Mouse (Mus musculus) forebrain, embryonic 13.5 days (tissue): ENCODE data around the gene Bdkrb1. TPM values are rescaled to one million over a fixed set of nuclear protein-coding genes. Genes with fewer than 3 reads are reported as not detected.

Experiments used
- ATAC-seq: fragments of 200-750 bp; cut with Nextera tagmentation; 2 replicates; pipeline ENCODE4 v1.8.0; 2017
- H3K27ac ChIP-seq: fragments of 300-500 bp; sonication (generic); 2 replicates; pipeline ENCODE4 v1.5.1; 2015; ENCODE audit warnings: inconsistent platforms, mild to moderate bottlenecking, moderate library complexity
- H3K27me3 ChIP-seq: fragments of 300-500 bp; sonication (generic); 2 replicates; pipeline ENCODE4 v1.6.1; 2015; ENCODE audit warnings: mild to moderate bottlenecking, inconsistent platforms
- H3K36me3 ChIP-seq: fragments of 300-500 bp; sonication (generic); 2 replicates; pipeline ENCODE4 v1.6.1; 2015; ENCODE audit warnings: mild to moderate bottlenecking, inconsistent platforms; ENCODE audit not compliant: poor library complexity, severe bottlenecking
- H3K4me1 ChIP-seq: fragments of 300-500 bp; sonication (generic); 2 replicates; pipeline ENCODE4 v1.6.1; 2015; ENCODE audit warnings: inconsistent platforms
- H3K4me2 ChIP-seq: fragments of 300-500 bp; sonication (generic); 2 replicates; pipeline ENCODE4 v1.6.1; 2015; ENCODE audit warnings: inconsistent platforms, mild to moderate bottlenecking, moderate library complexity
- H3K4me3 ChIP-seq: fragments of 300-500 bp; sonication (generic); 2 replicates; pipeline ENCODE4 v1.5.1; 2015; ENCODE audit warnings: mild to moderate bottlenecking, inconsistent platforms
- H3K9ac ChIP-seq: fragments of 300-500 bp; sonication (generic); 2 replicates; pipeline ENCODE4 v1.6.1; 2015; ENCODE audit warnings: mild to moderate bottlenecking, inconsistent platforms
- H3K9me3 ChIP-seq: fragments of 300-500 bp; sonication (generic); replicated peaks from 2 replicates; pipeline ENCODE4 v1.6.1; 2016; ENCODE audit warnings: inconsistent platforms
- WGBS: fragments of 180-500 bp; shearing (Covaris S2); methylation state at CpG from one replicate; pipeline ENCODE4 v1.1.7; 2015; 5-methylcytosine and 5-hydroxymethylcytosine counted together
- polyA plus RNA-seq: library from polyadenylated mRNA; unstranded; fragments of >200 nt; fragmentation: Nextera tagmentation; extraction: Ambion mirVana; gene quantifications from 2 replicates; pipeline ENCODE4 v1.2.1, GENCODE M21; 2015

Bdkrb1 gene
- polyA plus RNA-seq, 1 experiment from 2014 or later, result not detected

GRCm38 (mm10) chr12:105572622-105573021 is 30.3 kb upstream of the Bdkrb1 start:
- no peak for ATAC-seq
- Histone ChIP-seq H3K27ac (no peak overlapping the region), H3K9me3 (no peaks in the 10 kb centered on the region), H3K4me2 (no peak overlapping the region), H3K4me3 (no peak overlapping the region), H3K9ac (no peak overlapping the region), H3K36me3 (no peaks in the 10 kb centered on the region), H3K27me3 (no peaks in the 10 kb centered on the region), H3K4me1 (no peaks in the 10 kb centered on the region)
- 81% methylated on average over 2 of the region's 2 CpGs for WGBS

- ATAC-seq, result no peak
- Histone ChIP-seq H3K9me3 (no peaks in the 10 kb centered on the region), H3K4me3 (no peak overlapping the region), H3K4me1 (no peaks in the 10 kb centered on the region), H3K9ac (no peak overlapping the region), H3K4me2 (no peak overlapping the region), H3K27ac (no peak overlapping the region), H3K36me3 (no peaks in the 10 kb centered on the region), H3K27me3 (no peaks in the 10 kb centered on the region)
- 88% methylated on average over 4 of the region's 4 CpGs for WGBS
These were observed 28.5 kb upstream of the Bdkrb1 start for GRCm38 (mm10) chr12:105574356-105574755.

GRCm38 (mm10) chr12:105580490-105580889 is 22.4 kb upstream of the Bdkrb1 start:
- Histone ChIP-seq H3K27me3 (no peaks in the 10 kb centered on the region), H3K27ac (no peak overlapping the region), H3K4me1 (no peaks in the 10 kb centered on the region), H3K4me2 (no peak overlapping the region), H3K36me3 (no peaks in the 10 kb centered on the region), H3K4me3 (no peak overlapping the region), H3K9ac (no peak overlapping the region), H3K9me3 (no peaks in the 10 kb centered on the region)
- no peak for ATAC-seq
- 83% methylated on average over 17 of the region's 17 CpGs for WGBS

GRCm38 (mm10) chr12:105582486-105582885 is 20.4 kb upstream of the Bdkrb1 start:
- 57% methylated on average over 9 of the region's 9 CpGs for WGBS

GRCm38 (mm10) chr12:105583484-105583883 is 19.4 kb upstream of the Bdkrb1 start:
- H3K27ac ChIP-seq, result no peak overlapping the region
- no peak overlapping the region for H3K4me2 ChIP-seq
- no peaks in the 10 kb centered on the region for H3K36me3 ChIP-seq
- no peak overlapping the region for H3K9ac ChIP-seq
- no peaks in the 10 kb centered on the region for H3K9me3 ChIP-seq
- no peaks in the 10 kb centered on the region for H3K4me1 ChIP-seq
- no peak overlapping the region for H3K4me3 ChIP-seq
- WGBS, result 6% methylated on average over 2 of the region's 2 CpGs
- ATAC-seq, result no peak; the same call in 1 of the 2 replicates
- peaks cover 3% of the 10 kb centered on the region; the same call in 1 of the 2 replicates for H3K27me3 ChIP-seq

More at GRCm38 (mm10) chr12:105582486-105582885, 20.4 kb upstream of the Bdkrb1 start:
- no peak overlapping the region for H3K27ac ChIP-seq
- ATAC-seq, result no peak
- H3K4me2 ChIP-seq, result no peak overlapping the region
- no peaks in the 10 kb centered on the region for H3K9me3 ChIP-seq
- H3K4me1 ChIP-seq, result no peaks in the 10 kb centered on the region
- no peaks in the 10 kb centered on the region for H3K36me3 ChIP-seq
- H3K4me3 ChIP-seq, result no peak overlapping the region
- H3K9ac ChIP-seq, result no peak overlapping the region
- H3K27me3 ChIP-seq, result peaks cover 3% of the 10 kb centered on the region; the same call in 1 of the 2 replicates

- no peak overlapping the region for H3K4me2 ChIP-seq
- H3K9me3 ChIP-seq, result no peaks in the 10 kb centered on the region
- H3K36me3 ChIP-seq, result no peaks in the 10 kb centered on the region
- no peak overlapping the region for H3K4me3 ChIP-seq
- no peaks in the 10 kb centered on the region for H3K4me1 ChIP-seq
- WGBS, result 17% methylated on average over 12 of the region's 12 CpGs
- H3K9ac ChIP-seq, result no peak overlapping the region
- no peak overlapping the region for H3K27ac ChIP-seq
- H3K27me3 ChIP-seq, result peaks cover 3% of the 10 kb centered on the region; the same call in 1 of the 2 replicates
- ATAC-seq, result peak; percentile 57; the same call in 1 of the 2 replicates
These were observed 18.0 kb upstream of the Bdkrb1 start for GRCm38 (mm10) chr12:105584851-105585250.

GRCm38 (mm10) chr12:105587526-105587925 is 15.4 kb upstream of the Bdkrb1 start:
- ATAC-seq, result no peak
- no peaks in the 10 kb centered on the region for H3K4me1 ChIP-seq
- no peak overlapping the region for H3K27ac ChIP-seq
- no peak overlapping the region for H3K4me3 ChIP-seq
- H3K9me3 ChIP-seq, result no peaks in the 10 kb centered on the region
- H3K36me3 ChIP-seq, result no peaks in the 10 kb centered on the region
- H3K4me2 ChIP-seq, result no peak overlapping the region
- 87% methylated on average over 8 of the region's 8 CpGs for WGBS
- H3K27me3 ChIP-seq, result peaks cover 3% of the 10 kb centered on the region; the same call in 1 of the 2 replicates
- no peak overlapping the region for H3K9ac ChIP-seq

GRCm38 (mm10) chr12:105590786-105591185 is 12.1 kb upstream of the Bdkrb1 start:
- Histone ChIP-seq H3K4me1 (no peaks in the 10 kb centered on the region), H3K9ac (no peak overlapping the region), H3K9me3 (no peaks in the 10 kb centered on the region), H3K4me2 (no peak overlapping the region), H3K27ac (no peak overlapping the region), H3K36me3 (no peaks in the 10 kb centered on the region), H3K27me3 (peaks cover 3% of the 10 kb centered on the region; the same call in 1 of the 2 replicates), H3K4me3 (no peak overlapping the region)
- no peak for ATAC-seq
- 87% methylated on average over 7 of the region's 7 CpGs for WGBS

- no peak overlapping the region for H3K4me2 ChIP-seq
- H3K9me3 ChIP-seq, result no peaks in the 10 kb centered on the region
- H3K36me3 ChIP-seq, result no peaks in the 10 kb centered on the region
- no peak overlapping the region for H3K27ac ChIP-seq
- no peak overlapping the region for H3K9ac ChIP-seq
- 97% methylated on average over 23 of the region's 23 CpGs for WGBS
- ATAC-seq, result no peak
- H3K4me1 ChIP-seq, result no peaks in the 10 kb centered on the region
- no peak overlapping the region for H3K4me3 ChIP-seq
- peaks cover under 1% of the 10 kb centered on the region; the same call in 1 of the 2 replicates for H3K27me3 ChIP-seq
These were observed 10.5 kb upstream of the Bdkrb1 start for GRCm38 (mm10) chr12:105592361-105592761.

- H3K36me3 ChIP-seq, result no peaks in the 10 kb centered on the region
- 52% methylated on average over 4 of the region's 4 CpGs for WGBS
These were observed 9.4 kb upstream of the Bdkrb1 start for GRCm38 (mm10) chr12:105593471-105593870.

GRCm38 (mm10) chr12:105597135-105597534 is 5.8 kb upstream of the Bdkrb1 start:
- Histone ChIP-seq H3K27ac (no peak overlapping the region), H3K4me2 (no peak overlapping the region), H3K36me3 (no peaks in the 10 kb centered on the region), H3K9me3 (no peaks in the 10 kb centered on the region), H3K4me1 (peaks cover 7% of the 10 kb centered on the region), H3K27me3 (no peaks in the 10 kb centered on the region), H3K9ac (no peak overlapping the region), H3K4me3 (no peak overlapping the region)
- 88% methylated on average over 8 of the region's 8 CpGs for WGBS
- no peak for ATAC-seq

More at GRCm38 (mm10) chr12:105593471-105593870, 9.4 kb upstream of the Bdkrb1 start:
- Histone ChIP-seq H3K4me2 (no peak overlapping the region), H3K4me1 (no peaks in the 10 kb centered on the region), H3K4me3 (no peak overlapping the region), H3K27ac (no peak overlapping the region), H3K27me3 (no peaks in the 10 kb centered on the region), H3K9me3 (no peaks in the 10 kb centered on the region), H3K9ac (no peak overlapping the region)
- ATAC-seq, result no peak

- Histone ChIP-seq H3K9me3 (no peaks in the 10 kb centered on the region), H3K4me3 (no peak overlapping the region), H3K9ac (no peak overlapping the region), H3K27me3 (no peaks in the 10 kb centered on the region), H3K4me2 (no peak overlapping the region), H3K27ac (no peak overlapping the region), H3K36me3 (no peaks in the 10 kb centered on the region), H3K4me1 (peaks cover 7% of the 10 kb centered on the region)
- 85% methylated on average over 10 of the region's 10 CpGs for WGBS
- ATAC-seq, result no peak
These were observed 4.4 kb upstream of the Bdkrb1 start for GRCm38 (mm10) chr12:105598503-105598902.

GRCm38 (mm10) chr12:105599098-105599497 is 3.8 kb upstream of the Bdkrb1 start:
- Histone ChIP-seq H3K9ac (no peak overlapping the region), H3K9me3 (no peaks in the 10 kb centered on the region), H3K27ac (no peak overlapping the region), H3K27me3 (no peaks in the 10 kb centered on the region), H3K4me2 (no peak overlapping the region), H3K36me3 (no peaks in the 10 kb centered on the region), H3K4me1 (peaks cover 7% of the 10 kb centered on the region), H3K4me3 (no peak overlapping the region)
- ATAC-seq, result no peak
- 61% methylated on average over 5 of the region's 5 CpGs for WGBS
